ENCODE assay signal across 25 mouse cellular contexts in genomic region chr13:80921593-80922327, GRCm38 (mm10). TPM values are rescaled to one million over a fixed set of nuclear protein-coding genes. Genes with fewer than 3 reads are reported as not detected.
DNase-seq lines count a peak whose midpoint lies in the region; ATAC-seq lines count a peak whose summit lies in the region.
"Had no signal": no experiment of that assay in that cellular context is flagged by ENCODE, and none has a peak within 500 bp of the region (broad histone marks: within the 10 kb centered on the region; RNA-seq: fewer than 3 reads in every experiment).

No protein-coding gene starts in this region.

- ATAC-seq in forebrain, embryonic 11.5 days (replicated peaks; ENCODE audit: low FRiP score) = no peak
- no peak for ATAC-seq in forebrain, embryonic 14.5 days
- peak; percentile 53; the same call in 1 of the 2 replicates for ATAC-seq in neural tube, embryonic 15.5 days (ENCODE audit: low FRiP score)
- ATAC-seq: CD4-positive, CD25-positive, alpha-beta regulatory T cell, adult 4 months; forebrain, postnatal 0 days; inflammation-experienced regulatory T-cells, adult 6 months; intestine, postnatal 0 days had no signal

- H3K4me1 ChIP-seq in forebrain, embryonic 11.5 days (replicated peaks; ENCODE audit: control insufficient read depth, insufficient read depth, low read length) = no peaks in the 10 kb centered on the region
- H3K4me1 ChIP-seq in forebrain, embryonic 14.5 days (ENCODE audit: control insufficient read depth, insufficient read depth, low read length) = no peaks in the 10 kb centered on the region
- no peaks in the 10 kb centered on the region for H3K4me1 ChIP-seq in neural tube, embryonic 15.5 days
- H3K4me1 ChIP-seq: embryonic facial prominence, embryonic 12.5 days; forebrain, embryonic 12.5 days; heart, embryonic 15.5 days; hindbrain, embryonic 10.5 days; hindbrain, embryonic 15.5 days had no signal

- 60% methylated on average over 7 of the region's 7 CpGs for WGBS in forebrain, embryonic 11.5 days
- 51% methylated on average over 7 of the region's 7 CpGs for WGBS in forebrain, embryonic 14.5 days
- WGBS in neural tube, embryonic 15.5 days = 37% methylated on average over 7 of the region's 7 CpGs

- H3K27me3 ChIP-seq in forebrain, embryonic 11.5 days (ENCODE audit: control insufficient read depth, insufficient read depth, low read length) = no peaks in the 10 kb centered on the region
- H3K27me3 ChIP-seq in forebrain, embryonic 14.5 days (replicated peaks; ENCODE audit: control insufficient read depth, insufficient read depth, low read length) = no peaks in the 10 kb centered on the region
- H3K27me3 ChIP-seq in neural tube, embryonic 15.5 days (replicated peaks) = no peaks in the 10 kb centered on the region
- H3K27me3 ChIP-seq: embryonic facial prominence, embryonic 12.5 days; forebrain, embryonic 12.5 days; heart, embryonic 15.5 days; hindbrain, embryonic 15.5 days had no signal

- H3K9ac ChIP-seq in forebrain, embryonic 11.5 days (ENCODE audit: low read length) = no peak overlapping the region
- H3K9ac ChIP-seq in forebrain, embryonic 14.5 days (ENCODE audit: low read length) = no peak overlapping the region
- no peak overlapping the region for H3K9ac ChIP-seq in neural tube, embryonic 15.5 days (replicated peaks)
- H3K9ac ChIP-seq: embryonic facial prominence, embryonic 12.5 days; forebrain, embryonic 12.5 days; forebrain, postnatal 0 days; heart, embryonic 15.5 days; hindbrain, embryonic 15.5 days had no signal

- no peak overlapping the region for H3K4me2 ChIP-seq in forebrain, embryonic 11.5 days (ENCODE audit: low read depth, low read length, severe bottlenecking)
- H3K4me2 ChIP-seq in forebrain, embryonic 14.5 days (ENCODE audit: low read length) = no peak overlapping the region
- H3K4me2 ChIP-seq in neural tube, embryonic 15.5 days = no peak overlapping the region
- H3K4me2 ChIP-seq: embryonic facial prominence, embryonic 12.5 days; forebrain, embryonic 12.5 days; heart, embryonic 11.5 days; heart, embryonic 15.5 days; hindbrain, embryonic 15.5 days had no signal

- H3K27ac ChIP-seq in forebrain, embryonic 11.5 days (ENCODE audit: low read depth, low read length) = 0 out of 2 replicates have a peak overlapping the region, but pooled peaks have one; percentile 6
- no peak overlapping the region for H3K27ac ChIP-seq in forebrain, embryonic 14.5 days (ENCODE audit: low read depth, low read length)
- no peak overlapping the region for H3K27ac ChIP-seq in neural tube, embryonic 15.5 days (replicated peaks)
- H3K27ac ChIP-seq: embryonic facial prominence, embryonic 12.5 days; forebrain, embryonic 12.5 days; heart, adult 2 months; heart, embryonic 15.5 days; hindbrain, embryonic 10.5 days; hindbrain, embryonic 15.5 days had no signal

- no peak for DNase-seq in forebrain, embryonic 11.5 days (ENCODE audit: low spot score)
- DNase-seq in forebrain, embryonic 14.5 days (ENCODE audit: low spot score) = no peak
- DNase-seq in neural tube, embryonic 10.5 days (ENCODE audit: extremely low spot score, low spot score) = no peak
- peak; percentile 81 for DNase-seq in R1 (ENCODE audit: low read depth, low spot score)
- DNase-seq in ovary, adult 18-20 months (ENCODE audit: low spot score) = no peak
- DNase-seq in adrenal gland, postnatal 25 days = no peak
- DNase-seq: adrenal gland, adult 8-10 months; B cell, adult 2 months; cerebellum, adult 11-12 months; cerebellum, adult 9-10 months; cerebellum, postnatal 25 days; forebrain, postnatal 0 days; heart, adult 2 months; kidney, adult 8-10 months had no signal

- no peak overlapping the region for H3K4me3 ChIP-seq in forebrain, embryonic 11.5 days (ENCODE audit: low read depth, low read length)
- H3K4me3 ChIP-seq in forebrain, embryonic 14.5 days (ENCODE audit: low read depth, low read length) = no peak overlapping the region
- no peak overlapping the region for H3K4me3 ChIP-seq in neural tube, embryonic 15.5 days (replicated peaks)
- H3K4me3 ChIP-seq: embryonic facial prominence, embryonic 12.5 days; forebrain, embryonic 12.5 days; heart, adult 2 months; heart, embryonic 15.5 days; hindbrain, embryonic 10.5 days; hindbrain, embryonic 15.5 days had no signal

- H3K9me3 ChIP-seq in forebrain, embryonic 11.5 days (ENCODE audit: control insufficient read depth, low read length) = no peaks in the 10 kb centered on the region
- no peaks in the 10 kb centered on the region for H3K9me3 ChIP-seq in forebrain, embryonic 14.5 days (replicated peaks; ENCODE audit: control insufficient read depth, low read length)
- no peaks in the 10 kb centered on the region for H3K9me3 ChIP-seq in neural tube, embryonic 15.5 days (replicated peaks)
- H3K9me3 ChIP-seq: embryonic facial prominence, embryonic 12.5 days; forebrain, embryonic 12.5 days; G1E; heart, embryonic 15.5 days; hindbrain, embryonic 10.5 days; hindbrain, embryonic 15.5 days had no signal

- H3K36me3 ChIP-seq in forebrain, embryonic 11.5 days (ENCODE audit: control insufficient read depth, insufficient read depth, low read length) = no peaks in the 10 kb centered on the region
- no peaks in the 10 kb centered on the region for H3K36me3 ChIP-seq in forebrain, embryonic 14.5 days (ENCODE audit: control insufficient read depth, insufficient read depth, low read length)
- H3K36me3 ChIP-seq in neural tube, embryonic 15.5 days = no peaks in the 10 kb centered on the region
- H3K36me3 ChIP-seq: embryonic facial prominence, embryonic 12.5 days; forebrain, embryonic 12.5 days; G1E; heart, embryonic 15.5 days; hindbrain, embryonic 10.5 days; hindbrain, embryonic 15.5 days had no signal

RNA-seq across cellular contexts. Expression of gene Arrdc3, which starts 38.6 kb away (rescaled TPM):
- polyA plus RNA-seq in forebrain, embryonic 11.5 days (2014; fragmentation: Nextera tagmentation; extraction: Ambion mirVana) = 53.2 and 56.5 TPM in 2 replicates
- 56.0 and 77.6 TPM in 2 replicates for polyA plus RNA-seq in forebrain, embryonic 14.5 days (2014; fragmentation: Nextera tagmentation; extraction: Ambion mirVana)
- polyA plus RNA-seq in neural tube, embryonic 15.5 days (2015; fragmentation: Nextera tagmentation; extraction: Ambion mirVana) = 32.3 and 33.2 TPM in 2 replicates
- total RNA-seq in adrenal gland, postnatal 25 days (2021) = 152 and 185 TPM in 2 replicates
